Mouse (Mus musculus): ENCODE results near the gene Nek9.
"Not testable (repeated sequence)": the region's sequence is repeated elsewhere in the genome, so short reads cannot be mapped to it uniquely, and the experiment has no call there.

Gene Nek9

DNA sequence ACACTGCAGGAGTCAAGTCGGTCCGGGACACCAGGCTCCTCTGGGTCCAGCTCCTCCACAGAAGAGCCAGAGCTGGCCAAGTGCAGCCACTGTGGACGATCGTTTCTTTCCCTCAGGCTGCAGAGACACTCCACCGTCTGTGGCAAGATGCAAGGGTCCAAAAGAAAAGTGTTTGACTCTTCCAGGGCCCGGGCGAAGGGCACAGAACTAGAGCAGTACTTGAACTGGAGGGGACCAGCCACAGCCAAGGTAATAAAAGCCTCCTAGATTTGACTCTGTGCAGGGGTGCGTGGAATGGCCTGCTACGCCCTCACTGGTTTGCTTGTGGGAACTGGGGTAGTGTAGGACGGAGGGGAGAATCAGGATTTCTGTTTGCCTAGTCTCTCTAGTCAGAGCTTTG is 48.5 kb downstream of the Nek9 start:
- no peak for DNase-seq (ENCODE audit: low spot score in 2 of 2)

DNA sequence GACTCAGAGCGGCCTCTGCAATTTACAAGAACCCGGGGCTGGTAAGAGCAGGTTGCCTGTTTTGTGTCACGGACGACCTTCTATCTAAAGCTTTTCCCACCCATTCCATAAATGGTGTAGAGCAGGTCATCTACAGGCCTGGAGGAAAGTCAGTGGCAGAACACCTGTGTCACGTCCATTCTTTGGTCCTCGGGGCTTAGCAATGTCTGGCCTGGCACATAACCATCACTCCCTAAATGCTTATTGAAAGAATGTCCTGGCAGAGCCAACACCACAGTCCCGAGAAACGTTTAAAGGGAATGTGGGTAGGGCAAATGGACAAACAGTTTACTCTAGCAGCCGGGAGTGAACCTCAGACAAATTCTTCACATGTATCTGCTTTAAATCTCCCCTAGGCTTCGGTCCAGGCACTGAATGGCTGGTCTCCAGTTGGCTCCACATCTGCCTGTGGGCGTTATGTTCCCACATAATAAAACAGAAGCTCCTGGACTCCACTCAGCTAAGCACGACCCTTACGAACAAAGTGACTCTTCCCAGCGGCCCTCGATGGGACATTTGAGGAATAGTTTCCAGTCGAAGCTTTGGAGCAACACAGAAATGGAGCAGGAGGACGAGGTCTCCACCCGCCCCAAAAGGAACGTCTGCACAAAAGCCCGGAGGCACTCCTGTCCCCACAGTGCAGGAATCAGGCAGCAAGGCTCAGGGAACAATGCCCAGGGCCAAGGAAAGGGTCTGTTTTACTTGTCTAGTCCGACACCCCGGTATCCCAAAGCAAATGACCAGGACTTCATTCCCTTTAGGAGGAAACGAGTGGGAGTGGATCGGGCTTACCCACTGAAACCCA is 49.8 kb downstream of the Nek9 start:
- peak in 1 of 2 experiments; percentile 39 for DNase-seq (ENCODE audit: low spot score in 2 of 2)

DNA sequence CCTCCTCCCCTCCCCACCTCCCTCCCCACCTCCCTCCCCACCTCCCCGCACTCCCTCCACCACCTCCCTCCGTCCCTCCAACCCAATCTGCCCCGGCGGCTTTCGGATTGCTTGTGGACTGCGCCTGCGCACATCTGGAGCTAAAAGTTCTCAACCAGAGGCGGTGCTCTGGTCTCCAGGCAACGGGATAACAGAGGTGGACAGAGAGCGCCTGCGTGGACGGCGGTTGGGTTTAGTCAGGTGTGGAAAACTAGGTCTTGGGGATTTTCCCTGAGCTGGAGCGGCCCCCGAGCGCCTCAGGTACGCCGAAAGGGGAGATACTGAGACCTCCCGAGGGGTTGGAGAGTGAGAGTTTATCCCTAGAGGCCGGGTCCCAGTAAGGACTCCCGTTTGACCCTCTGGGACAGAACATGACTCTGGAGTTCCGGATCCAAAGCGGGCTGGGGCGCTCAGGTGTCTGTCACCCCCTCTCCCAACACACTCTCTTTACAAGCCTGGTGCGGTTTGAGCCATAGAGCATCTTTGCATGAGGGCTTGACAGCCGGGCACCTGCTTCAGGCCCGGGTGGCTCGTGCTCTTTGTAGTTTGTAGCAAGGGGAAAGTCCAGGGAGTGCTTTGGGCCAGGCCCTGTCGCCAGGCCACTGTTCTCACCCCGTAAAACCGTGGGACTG is 50.5 kb downstream of the Nek9 start, which contains the start of gene Zc2hc1c:
Gene Zc2hc1c (plus strand): TSS at position 106 of the 671 bp plus-strand sequence.
- DNase-seq (ENCODE audit: low spot score in 2 of 2): peak; percentile 76 to 88

DNA sequence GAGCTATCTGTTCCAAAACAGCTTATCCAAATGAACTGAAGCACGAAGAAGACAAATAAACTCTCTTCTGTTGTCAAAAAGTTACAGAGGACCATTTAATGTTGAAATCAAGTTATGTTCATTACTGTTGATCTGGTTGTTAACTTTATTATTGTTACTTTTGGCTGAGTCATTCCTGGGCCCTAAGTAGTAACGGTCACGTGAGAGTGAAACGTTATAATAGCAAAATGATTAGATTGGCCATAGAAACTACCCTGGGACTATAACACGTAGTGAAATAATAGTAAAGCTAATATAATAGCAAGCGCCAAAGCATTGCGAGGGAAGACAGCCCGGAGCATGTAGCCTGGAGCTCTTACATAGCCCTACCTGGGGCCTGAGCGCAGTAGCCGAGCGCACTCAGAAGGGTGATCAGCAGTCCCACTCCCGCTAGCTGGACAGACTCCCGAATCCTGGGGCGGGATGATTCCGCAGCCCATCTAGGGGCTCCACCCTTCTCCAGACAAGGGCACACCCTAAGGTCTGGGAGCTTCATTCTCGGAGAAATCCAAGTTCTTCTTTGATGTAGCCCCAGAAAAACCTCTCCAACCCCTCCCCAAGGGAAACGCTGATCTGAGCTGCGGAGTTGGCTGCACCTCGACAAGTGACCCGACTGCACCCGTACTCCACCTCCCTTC is 51.2 kb downstream of the Nek9 start, which contains the start of gene Acyp1:
Gene Acyp1 (minus strand): TSS at position 630 of the 677 bp plus-strand sequence.
- peak; percentile 67 to 73 for DNase-seq (ENCODE audit: low spot score in 2 of 2)

DNA sequence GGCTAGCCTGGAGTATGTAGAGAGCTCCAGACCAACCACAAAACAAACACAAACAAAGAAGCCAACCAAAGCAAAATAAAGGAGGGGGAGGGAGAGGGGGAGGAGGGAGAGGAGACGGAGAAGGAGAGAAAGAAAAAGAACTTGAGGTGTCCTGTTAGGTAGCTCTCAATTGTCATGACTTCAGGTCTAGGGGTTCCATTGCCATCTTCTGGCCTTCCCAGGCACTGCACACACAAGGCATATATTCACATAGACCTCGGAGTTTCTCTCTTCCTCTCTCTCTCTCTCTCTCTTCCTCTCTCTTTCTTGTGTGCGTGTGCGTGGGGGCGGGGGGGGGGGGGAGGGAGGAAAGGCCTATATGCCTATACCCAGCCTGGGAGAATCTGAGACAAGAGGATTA is 52.2 kb downstream of the Nek9 start:
- DNase-seq (ENCODE audit: low spot score in 2 of 2): no peak

DNA sequence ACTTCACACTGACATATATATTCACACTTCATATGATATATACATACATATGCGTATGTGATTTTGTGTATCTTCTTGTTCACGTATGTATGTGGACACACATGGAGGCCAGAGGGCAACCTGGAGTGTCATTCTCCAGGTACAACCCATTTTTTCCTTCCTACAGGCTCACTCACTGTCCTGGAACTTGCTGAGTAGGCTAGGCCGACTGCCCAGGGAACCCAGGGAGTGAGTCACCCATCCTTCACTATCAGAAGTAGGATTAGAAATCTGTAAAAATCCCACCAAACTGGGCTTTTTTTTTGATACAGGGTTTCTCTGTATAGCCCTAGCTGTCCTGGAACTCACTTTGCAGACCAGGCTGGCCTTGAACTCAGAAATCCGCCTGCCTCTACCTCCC is 54.2 kb downstream of the Nek9 start:
- DNase-seq (ENCODE audit: low spot score in 2 of 2): no peak

DNA sequence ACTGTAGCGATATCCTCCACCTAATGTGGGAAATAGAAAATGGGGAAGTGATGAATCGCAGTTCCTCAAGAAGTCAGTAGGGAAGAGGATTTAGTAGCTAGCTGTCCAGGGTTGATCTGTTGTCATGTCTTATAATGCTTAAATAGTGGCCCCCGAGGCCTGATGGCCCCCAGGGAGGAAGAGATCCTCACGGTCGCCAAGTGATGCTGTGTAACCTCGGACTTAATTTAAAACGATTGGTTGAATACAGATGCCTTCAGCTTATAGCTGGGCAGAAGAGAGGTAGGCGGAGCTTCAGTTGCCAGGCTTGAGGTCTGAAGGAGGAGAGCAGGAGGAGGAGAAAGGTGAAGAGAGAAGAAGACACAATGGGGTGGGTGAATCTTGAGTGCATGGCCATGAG is 54.8 kb downstream of the Nek9 start:
- no peak for DNase-seq (ENCODE audit: low spot score in 2 of 2)

DNA sequence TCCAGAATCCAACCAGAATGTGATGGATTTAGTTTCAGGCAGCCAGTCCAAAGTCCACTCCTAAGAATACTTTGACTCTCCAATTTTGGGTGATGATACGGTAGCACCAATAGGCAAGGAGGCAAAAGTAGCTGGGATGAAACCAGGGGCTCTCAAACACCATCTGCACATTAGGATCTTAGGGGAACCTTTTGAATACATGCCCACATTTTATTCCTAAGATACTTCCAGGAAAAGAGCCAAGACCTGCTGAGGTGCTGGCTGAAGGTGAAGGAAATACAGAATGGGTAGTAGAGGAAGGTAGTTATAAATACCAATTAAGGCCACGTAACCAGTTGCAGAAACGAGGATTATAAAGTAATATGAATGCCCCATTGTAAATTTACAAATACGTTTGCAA is 57.4 kb downstream of the Nek9 start:
- not testable (repeated sequence) for DNase-seq (ENCODE audit: low spot score in 2 of 2)

DNA sequence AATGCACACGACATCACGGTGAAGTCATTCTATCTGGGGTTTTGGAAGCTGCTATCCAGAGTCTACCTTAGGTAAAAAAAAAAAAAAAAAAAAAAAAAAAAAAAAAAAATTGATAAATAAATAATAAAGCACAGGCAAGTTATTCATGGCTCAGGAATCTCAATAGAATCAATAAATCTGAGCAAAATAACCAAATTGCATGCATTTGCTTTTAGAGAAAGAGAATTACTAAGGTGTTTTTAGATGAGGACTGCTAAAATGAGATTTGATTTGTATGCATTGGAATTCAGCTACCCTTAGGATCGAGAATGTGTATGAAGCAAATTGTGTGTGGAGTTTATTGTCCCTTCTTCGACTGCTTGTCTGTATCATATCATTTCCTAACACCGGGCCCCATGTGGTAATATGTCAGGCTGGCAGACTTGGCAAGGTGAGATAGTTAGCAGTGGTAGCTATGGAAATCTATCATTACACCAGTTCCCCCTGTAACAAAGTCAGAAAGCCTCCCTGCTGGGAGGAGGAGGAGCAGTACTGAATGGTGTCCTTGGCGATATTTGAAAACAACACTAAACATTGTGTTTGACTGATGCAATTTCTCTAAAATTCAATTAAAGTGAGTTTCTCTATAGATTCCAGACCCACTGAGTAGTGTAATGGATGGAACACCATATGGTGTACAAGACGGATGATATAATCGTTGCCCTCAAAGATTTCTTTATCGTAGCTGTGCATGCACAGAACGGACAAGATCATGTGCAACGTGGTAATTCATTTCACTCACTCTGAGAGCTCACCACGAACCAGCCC is 58.1 kb downstream of the Nek9 start:
- DNase-seq (ENCODE audit: low spot score in 2 of 2): no peak

DNA sequence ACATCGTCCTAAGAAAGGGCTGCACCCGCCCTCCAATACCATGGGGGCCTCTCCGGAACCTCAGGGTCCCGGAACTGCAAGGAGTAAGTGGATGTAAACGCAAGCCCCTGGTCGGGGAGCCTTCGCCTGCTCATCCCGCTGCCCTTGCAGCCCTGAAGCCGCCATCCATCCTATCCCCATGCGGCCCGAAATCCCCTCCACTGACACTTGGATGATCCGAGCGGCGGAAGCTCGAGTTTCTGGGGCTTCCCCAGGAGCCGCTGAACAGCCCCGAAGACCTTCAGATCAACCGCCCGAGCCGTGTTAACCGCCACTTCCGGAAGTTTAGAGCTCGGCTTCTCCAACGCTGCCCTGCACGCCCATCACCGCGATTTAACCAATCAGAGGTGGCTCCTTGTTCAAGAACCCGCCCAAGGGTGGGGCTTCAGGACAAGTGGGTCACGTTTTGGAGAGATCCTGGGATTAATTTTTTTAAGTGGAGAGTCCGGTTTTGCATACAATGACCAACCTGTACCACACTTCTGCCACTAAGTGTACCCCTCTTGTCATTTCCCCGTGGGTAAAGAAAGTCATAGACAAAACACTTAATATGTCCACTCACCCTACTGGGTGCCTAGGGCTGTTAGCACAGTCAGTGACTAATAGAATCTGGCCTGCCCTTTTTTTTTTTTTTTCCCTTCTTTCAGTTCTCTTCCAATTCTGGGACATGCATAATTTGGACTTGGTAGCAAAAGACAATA is 58.9 kb downstream of the Nek9 start:
- DNase-seq (ENCODE audit: low spot score in 2 of 2): peak; percentile 97 to 99

DNA sequence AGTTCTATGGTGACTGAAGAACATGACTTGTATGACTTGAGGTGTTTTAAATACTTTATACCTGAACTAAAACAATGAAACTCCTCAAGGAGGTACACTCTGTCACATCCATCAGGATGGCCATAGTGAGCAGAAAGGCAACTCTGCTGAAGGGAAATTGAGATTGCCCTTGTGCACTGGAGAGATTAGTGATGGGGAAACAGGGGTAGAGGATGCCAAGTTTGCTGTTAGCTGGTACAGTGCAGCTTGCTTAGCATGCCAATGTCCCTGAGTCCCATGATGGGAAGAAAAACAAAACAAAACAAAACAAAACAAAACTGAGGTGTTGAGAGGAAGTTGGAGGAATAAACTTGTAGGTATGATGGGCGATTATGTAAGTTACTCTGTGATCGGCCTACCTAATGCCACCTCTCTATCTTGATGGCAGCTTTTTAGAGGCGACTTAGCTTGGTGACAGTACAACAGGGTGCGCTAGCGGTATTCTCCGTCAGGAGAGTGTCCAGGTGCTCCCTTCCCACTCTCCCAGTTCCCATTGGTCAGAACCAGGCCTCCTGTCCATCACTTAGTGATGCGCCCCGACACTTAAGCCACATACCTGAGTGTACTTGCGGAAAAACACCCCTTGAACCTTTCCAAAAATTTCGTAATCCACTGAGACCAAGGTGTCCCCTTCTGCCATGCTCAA is 59.6 kb downstream of the Nek9 start:
- no peak for DNase-seq (ENCODE audit: low spot score in 2 of 2)

DNA sequence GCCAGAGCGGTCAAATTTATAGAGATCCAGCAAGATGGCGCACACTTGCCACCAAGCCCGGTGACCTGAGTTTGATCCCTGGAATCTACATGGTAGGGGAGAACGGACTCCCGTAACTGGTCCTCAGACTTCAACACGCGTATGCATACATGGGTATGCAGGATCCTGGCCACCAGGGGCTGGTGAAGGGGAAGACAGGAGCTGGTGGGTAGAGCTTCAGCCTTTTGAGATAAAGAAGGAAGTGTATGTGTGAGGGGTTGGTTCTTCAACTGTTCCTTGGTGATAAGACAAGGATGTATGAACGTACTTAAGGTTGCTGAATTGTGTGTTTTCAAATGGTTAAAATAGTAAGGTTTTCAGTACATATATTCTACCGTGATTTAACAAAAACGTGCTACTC is 60.2 kb downstream of the Nek9 start:
- no peak for DNase-seq (ENCODE audit: low spot score in 2 of 2)

DNA sequence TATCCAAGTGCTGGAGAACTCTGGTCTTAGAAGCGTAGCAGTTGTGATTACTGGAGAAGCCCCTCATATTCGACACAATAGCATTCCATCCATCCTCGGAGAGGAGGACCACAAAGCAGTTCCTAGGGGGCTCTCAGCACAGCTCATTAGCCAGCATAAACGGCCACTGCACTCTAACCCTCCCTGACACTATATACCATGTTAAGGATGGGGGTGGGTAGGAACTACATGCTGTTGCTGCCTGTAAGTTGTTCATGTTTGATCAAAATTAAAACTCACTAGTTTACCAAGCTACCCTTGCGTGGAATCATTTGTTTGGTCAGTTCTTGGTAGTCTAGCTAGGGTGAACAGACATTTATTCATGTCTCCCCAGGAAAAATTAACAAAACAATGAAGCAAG is 62.9 kb downstream of the Nek9 start:
- no peak for DNase-seq (ENCODE audit: low spot score in 2 of 2)

DNA sequence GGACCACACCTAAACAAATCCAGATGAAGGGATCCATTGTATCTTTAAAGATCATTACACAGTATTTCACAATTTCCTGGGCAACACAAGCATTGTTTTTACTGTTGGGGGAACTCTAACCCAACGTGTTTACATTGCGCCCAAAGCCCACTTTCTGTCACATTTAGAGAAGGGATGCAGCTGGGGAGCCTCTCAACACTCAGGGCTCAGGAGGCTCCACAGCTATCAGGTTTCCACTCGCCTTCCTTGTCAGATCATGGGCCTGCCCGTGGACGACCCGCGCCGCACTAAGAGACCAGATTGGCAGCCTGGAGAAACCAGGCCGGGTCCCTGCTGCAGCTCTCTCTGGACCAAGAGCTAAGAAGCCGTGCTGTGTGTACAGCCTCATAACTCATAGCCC is 65.7 kb downstream of the Nek9 start:
- peak; percentile 28 to 47 for DNase-seq (ENCODE audit: low spot score in 2 of 2)

DNA sequence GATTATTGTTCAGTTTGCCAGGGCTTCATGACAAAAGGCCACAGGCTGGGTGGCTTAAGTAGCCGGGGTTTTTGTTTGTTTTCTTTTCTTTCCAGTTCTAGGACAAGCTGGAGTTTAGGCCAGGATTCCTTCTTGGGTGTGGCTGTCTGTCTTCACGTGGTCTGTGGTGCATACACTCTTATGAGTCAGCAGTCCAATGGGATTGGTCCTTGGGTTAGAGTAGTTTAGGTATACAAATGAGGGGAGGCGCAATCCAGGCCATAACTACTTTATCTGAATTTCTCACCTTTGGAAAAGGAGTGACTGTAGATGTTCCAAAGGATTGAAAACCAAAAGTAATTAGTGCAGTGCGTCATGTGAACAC is 67.3 kb downstream of the Nek9 start:
- DNase-seq (ENCODE audit: low spot score in 2 of 2): no peak

DNA sequence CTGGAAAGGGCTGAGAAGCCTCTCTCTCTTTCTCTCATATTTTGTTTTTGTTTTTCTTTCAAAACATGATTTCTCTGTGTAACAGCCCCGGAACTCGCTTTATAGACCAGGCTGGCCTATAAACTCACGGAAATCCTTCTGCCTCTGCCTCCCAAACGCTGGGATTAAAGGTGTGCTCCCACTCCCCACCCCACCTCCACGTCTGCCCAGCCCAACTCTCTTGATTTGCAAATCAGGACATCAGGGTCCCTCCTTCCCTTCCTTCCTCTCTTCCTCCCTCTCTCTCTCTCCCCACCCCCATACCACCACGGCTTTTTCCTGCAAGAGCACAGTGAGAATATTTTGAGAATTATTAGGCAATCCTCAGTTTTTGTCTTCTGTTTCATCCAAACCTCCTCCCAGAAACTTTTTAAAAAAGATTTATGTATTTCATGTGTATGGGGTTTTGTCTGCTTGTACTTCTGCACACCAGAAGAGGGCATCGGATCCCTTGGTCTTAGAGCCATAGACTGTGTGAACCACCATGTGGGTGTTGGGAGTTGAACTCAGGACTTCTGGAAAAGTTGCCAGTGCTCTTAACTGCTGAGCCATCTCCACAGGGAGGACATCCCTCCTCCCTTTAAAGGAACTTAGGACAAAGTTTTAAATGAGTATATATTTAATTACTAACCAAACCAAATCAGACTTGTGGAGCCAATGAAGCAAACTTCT is 67.9 kb downstream of the Nek9 start:
- DNase-seq (ENCODE audit: low spot score in 2 of 2): no peak

DNA sequence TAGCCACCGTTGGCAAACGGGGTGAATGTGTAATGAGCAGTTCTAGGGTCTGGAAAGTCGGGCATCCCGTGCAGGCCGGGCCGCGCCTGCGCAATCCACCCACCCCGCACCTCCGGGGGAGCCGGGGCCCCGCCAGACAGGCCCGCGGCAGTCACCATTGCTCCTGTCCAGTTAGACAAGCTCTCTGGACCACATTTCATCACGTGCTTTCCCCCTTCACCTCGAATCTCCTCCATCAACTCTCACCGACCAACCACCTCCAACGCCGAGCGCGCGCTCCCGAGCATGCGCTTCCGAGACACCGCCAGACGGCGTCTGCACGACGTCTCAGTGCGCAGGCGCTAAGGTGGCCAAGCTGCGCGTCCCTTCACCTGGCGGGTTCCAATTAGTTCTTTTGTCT is 68.8 kb downstream of the Nek9 start, which contains the start of gene Mlh3:
Gene Mlh3 (minus strand): TSS at position 281 of the 400 bp plus-strand sequence.
- DNase-seq (ENCODE audit: low spot score in 2 of 2): peak; percentile 78 to 82

DNA sequence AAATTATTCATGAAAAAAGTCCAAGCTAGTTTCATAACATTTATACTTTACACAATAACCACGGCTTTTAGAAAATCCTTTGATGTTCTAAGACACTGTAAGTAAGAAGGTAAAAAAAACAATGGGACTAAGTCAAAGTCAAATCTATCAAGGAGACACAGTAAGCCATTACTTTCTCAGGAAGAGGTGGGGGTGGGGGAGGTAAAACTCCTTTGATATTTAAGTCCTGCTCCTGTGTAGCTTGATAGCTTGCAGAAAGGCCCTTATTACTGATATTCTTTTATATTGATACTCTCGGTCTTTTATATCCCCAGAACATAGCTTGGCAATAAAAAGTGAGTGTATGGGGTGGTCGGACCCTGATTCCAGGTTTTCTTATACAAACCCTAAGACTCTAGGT is 69.3 kb downstream of the Nek9 start:
- no peak for DNase-seq (ENCODE audit: low spot score in 2 of 2)

DNA sequence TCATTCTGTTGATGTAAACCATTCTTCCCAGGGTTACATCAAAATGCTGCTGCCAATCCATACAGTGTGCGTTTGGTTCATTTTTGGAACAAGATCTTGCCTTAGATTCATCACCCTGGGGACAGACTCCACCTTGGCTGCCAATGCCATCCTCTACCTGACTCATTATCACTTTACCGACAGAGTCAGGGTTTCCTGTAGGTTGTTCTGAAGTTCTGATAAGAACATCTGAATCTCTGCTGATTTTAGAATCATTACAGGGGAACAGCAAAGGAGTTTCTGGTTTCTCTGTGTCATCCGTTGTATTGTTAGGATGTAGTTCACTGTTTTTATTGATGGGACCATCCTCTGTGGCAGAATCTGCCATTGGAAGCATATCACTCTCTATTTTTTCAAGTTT is 72.9 kb downstream of the Nek9 start:
- DNase-seq (ENCODE audit: low spot score in 2 of 2): no peak

DNA sequence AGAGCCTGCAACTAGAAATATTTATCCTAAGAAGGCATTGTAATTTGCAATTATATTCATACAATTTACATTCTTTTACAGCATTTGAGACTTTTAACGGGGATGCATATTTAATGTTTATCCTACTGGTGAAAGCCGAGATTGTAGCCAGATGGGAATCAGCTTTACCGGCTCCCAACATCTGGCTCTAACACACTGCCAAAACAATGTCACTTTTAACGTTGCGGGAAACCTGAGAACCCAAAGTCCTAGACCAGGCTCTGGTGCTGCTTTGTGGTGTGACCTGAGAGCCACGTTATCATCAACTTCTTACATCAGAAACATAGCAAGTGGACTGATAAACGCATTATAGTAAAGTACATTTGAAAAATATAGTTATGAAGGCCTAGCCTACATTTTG is 74.2 kb downstream of the Nek9 start:
- no peak for DNase-seq (ENCODE audit: low spot score in 2 of 2)
